Mouse (Mus musculus) MN1 (cell line): ENCODE results near the gene Hist1h4a.
A peak's percentile ranks its signal among the peaks of the same experiment; 100 is the strongest.

ENCODE experiments used
- DNase-seq: peaks from one replicate; pipeline ENCODE4 v3.0.0-alpha.2; 2016; ENCODE audit warnings: low spot score

Gene Hist1h4a

DNA sequence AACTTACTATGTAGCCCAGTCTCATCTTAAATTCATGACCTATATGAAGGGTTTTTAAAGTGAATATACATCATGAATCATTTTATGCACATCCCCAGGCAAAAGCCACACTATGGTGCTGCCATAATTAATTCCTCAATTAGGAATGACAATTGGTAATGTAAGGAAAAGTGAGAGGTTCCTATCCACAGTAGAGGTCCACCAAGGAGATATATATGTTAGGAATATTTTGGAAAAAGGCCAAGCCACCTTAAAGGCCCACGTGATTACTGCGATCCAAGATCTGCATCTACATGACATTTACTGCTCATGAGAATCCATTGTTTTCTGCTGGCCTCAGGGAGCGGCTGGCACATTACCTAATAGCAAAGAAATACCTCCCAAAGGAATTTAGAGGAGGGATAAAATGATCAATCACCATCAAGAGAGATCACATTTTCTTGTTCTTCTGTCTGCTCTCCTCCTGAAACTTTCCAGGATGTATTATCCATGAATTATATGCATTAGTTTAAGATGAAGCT is 1.7 kb downstream of the Hist1h4a start:
- DNase-seq: no peak

DNA sequence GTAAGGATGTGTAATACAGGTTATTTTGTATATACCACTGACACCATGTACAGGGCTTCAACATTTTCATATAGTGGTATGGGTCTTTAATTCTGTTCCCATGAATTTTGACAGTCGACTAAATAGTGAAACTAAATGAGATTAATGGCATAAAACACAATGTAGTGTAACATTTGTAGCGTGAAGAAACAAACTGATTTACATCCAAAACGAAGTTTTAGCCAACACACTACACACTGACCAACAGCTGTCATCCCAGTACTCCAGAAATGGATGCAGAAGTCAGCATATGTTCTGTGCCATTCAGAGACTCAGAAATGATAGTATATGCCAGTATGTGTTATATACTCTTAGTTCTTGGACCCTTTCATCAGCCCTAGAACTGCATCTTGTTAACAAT is 3.1 kb downstream of the Hist1h4a start:
- DNase-seq: no peak

DNA sequence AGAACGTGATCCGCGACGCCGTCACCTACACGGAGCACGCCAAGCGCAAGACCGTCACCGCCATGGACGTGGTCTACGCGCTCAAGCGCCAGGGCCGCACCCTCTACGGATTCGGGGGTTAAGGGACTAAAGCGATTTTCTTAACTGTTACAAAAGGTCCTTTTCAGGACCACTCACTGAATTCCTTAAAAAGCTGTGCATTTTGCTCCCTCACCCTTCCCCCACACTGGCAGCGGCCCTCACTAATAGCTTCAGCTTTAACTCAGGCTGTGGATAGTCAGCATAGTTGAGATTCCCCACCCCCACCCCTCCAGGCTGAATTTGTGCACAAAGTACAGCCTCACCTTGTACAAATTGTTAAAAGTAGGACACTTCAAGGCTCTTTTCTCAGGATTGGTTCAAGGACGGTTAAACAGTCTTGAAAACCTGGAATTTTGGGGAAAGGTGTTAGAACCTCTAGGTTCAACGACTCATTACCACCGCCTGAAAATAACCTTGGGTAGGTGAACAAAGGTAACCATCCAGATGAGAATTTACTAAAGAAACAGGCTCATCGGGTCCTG is 3.7 kb downstream of the Hist1h4a start:
- no peak for DNase-seq

DNA sequence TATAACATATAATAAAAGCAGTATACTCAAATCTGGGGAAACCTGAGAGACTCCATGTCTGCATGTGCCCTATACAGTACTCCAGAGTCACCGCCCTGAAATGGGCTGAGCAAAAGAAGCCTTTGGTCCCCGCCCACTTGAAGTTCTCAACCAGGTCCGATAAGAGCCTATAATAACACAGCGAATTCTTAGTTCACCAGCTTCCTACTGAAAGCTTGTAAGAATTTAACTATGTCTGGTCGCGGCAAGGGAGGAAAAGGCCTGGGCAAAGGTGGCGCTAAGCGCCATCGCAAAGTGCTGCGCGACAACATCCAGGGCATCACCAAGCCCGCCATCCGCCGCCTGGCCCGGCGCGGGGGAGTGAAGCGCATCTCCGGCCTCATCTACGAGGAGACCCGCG is 4.2 kb downstream of the Hist1h4a start, which contains the start of gene Hist1h4b:
TSS of gene Hist1h4b (plus strand) at position 224 of the 400 bp plus-strand sequence.
- peak; percentile 90 for DNase-seq

DNA sequence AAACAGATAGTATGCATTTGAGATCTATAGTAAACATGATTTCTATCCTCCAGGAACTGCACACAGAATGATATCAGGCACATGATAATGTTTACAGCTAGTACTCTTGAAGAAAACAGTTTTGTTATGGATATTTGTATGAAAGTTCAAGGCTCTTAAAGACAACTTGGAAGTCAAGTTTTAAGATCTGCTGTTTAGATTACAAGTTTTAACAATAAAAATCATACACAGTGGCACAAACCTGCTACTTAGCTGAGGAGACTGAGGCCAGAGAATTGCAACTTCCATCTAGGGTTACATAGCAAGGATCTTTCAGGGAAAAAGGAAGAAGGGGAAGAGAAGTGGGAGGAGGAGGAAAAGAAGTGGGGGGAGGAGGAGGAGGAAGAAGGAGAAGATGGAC is 6.0 kb downstream of the Hist1h4a start:
- no peak for DNase-seq

DNA sequence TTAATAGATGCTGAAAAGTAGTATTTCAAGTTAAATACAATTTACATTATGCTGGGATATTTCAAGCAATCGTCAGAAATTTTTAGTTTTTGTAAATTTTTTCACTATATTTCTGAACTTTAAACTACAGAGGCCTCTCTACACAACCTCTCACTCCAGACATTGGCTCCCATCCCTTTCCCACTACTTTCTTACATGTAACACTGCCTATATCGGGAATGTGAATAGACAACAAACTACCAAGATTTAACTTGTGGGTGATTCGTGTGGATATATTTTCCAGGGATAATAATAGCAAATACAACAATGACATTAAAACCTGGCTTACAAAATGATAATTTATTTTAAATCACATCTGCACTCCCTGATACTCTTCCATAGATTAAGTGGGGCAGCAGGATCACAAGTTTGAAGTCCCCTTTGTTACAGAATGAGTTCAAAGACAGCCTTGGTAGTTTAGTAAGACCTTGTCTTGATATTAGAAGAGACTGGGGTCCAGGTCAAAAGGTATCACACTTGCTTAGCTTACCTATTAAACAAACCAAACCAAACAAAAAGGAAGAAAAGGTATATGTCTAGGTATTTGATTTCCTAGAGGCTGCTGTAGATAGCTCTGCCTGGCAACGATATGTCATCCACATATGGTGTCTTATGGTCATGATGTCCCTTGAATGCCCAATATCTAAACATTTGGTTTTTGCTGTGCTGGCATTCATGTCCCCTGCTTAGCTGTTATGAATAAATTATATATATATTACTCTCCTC is 7.5 kb downstream of the Hist1h4a start:
- no peak for DNase-seq

DNA sequence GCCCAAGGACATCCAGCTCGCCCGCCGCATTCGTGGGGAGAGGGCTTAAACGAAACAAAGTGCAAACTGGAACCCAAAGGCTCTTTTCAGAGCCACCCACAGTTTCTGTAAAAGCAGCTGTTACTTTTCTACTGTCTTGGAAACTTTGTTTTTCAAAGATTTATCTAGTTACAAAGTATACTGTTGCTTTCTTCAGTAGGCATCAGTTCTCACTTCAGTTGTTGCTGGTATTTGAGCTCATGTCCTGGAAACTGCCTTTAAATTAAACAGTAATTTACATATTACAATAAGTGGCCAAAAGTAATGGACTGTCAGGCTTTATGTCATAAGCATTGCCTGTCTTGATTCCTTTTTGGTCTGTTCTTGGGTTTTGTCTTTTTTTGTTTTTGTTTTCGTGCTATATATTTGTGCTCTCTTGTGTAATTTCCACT is 8.3 kb downstream of the Hist1h4a start:
- no peak for DNase-seq

DNA sequence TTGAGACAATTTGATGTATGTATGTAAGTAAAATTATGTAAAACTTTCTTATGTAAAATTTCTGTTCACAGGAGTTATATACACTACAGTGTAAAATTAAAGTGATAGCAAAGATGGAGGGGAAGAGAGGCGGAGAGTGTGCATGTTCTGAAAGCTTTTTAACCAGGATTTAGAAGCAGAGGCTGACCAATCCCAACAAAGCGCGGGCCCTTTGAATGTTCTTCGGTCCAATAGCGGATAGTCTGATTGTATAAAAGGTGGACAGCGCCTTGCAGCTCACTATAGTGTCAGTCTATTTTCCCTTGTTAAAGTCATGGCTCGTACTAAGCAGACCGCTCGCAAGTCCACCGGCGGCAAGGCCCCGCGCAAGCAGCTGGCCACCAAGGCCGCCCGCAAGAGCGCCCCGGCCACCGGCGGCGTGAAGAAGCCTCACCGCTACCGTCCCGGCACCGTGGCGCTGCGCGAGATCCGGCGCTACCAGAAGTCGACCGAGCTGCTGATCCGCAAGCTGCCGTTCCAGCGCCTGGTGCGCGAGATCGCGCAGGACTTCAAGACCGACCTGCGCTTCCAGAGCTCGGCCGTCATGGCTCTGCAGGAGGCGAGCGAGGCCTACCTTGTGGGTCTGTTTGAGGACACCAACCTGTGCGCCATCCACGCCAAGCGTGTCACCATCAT is 8.8 kb downstream of the Hist1h4a start, which contains the start of gene Hist1h3b:
TSS of gene Hist1h3b (plus strand) at position 201 of the 675 bp plus-strand sequence.
- peak; percentile 94 for DNase-seq

DNA sequence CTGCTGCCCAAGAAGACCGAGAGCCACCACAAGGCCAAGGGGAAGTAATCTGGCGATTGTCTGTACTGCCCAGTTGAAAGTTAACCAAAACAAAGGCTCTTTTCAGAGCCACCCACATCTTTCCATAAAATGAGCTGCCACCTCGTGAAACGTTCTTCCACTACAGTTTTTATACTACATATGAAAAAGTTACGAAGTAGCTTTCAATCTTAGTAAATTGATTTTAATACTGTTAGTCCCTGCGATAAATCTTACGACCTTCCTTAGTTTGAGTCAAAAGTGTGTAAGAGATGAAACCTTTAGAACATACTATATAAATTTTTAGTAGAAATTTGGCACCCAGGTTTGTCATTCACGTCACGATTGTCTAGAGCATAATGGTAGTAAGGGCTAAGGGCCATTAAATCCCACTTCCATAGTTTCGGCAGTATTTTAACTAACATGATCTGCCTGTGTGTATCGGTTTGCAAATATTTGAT is 9.5 kb downstream of the Hist1h4a start:
- no peak for DNase-seq

DNA sequence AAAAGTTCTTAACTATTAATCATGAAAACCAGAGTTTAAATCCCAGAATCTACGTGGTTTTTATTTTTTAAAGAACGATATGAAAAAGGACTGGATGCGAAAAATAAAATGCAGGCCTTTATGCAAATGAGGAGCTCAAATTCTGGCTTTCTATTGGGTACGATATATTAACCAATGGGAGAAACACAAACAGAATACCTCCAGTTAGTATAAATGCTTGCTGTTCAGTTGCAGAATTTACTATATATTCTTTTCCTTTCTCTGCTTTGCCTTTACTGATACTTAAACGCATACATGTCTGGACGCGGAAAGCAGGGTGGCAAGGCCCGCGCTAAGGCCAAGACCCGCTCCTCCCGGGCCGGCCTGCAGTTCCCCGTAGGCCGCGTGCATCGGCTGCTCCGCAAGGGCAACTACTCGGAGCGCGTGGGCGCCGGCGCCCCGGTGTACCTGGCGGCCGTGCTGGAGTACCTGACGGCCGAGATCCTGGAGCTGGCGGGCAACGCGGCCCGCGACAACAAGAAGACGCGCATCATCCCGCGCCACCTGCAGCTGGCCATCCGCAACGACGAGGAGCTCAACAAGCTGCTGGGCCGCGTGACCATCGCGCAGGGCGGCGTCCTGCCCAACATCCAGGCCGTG is 10.1 kb downstream of the Hist1h4a start, which contains the start of gene Hist1h2ab:
TSS of gene Hist1h2ab (plus strand) at position 288 of the 639 bp plus-strand sequence.
- DNase-seq: peak; percentile 74

DNA sequence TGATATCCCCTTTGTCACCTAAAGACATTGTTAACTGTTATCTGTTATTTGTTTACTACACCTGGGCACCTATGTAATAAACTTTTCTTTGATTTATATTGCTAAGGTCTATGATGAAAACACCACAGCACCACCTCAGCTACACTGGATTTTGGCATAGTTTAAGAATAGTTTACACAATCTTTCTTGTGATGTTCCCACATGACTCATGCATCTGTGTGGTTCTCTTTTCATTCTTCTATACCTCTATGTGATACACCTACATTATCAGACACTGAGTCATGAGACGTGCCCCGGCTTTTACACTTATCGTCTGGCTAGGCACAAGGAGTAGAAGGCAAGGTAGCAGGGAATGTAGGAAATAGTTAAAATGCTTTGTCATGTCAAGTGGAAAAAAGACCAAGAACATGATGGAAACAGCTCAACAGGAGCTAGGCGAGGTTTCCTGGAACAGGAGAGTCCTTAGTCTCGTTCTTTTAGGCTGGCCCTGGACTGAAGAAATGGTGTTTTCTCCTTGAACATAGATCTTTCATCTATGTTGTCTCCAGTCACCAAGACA is 11.4 kb downstream of the Hist1h4a start:
- no peak for DNase-seq

DNA sequence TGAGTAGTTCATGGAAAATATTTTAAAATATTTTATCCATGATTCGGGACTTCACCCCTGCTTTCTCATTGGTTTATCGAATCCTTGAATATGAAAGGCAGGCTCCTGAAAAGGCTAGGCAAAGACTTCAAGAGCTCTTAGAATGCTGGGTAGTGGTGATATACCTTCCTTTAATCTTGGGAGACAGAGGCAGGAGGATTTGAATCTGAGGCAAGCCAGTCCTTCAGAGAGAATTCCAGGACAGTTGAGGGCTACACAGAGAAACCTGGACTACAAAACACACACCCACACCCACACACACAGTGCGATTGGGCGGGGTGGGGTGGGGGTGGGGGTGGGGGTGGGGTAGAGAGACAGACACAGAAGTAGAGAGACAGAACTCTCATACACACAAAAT is 13.1 kb downstream of the Hist1h4a start:
- DNase-seq: no peak

DNA sequence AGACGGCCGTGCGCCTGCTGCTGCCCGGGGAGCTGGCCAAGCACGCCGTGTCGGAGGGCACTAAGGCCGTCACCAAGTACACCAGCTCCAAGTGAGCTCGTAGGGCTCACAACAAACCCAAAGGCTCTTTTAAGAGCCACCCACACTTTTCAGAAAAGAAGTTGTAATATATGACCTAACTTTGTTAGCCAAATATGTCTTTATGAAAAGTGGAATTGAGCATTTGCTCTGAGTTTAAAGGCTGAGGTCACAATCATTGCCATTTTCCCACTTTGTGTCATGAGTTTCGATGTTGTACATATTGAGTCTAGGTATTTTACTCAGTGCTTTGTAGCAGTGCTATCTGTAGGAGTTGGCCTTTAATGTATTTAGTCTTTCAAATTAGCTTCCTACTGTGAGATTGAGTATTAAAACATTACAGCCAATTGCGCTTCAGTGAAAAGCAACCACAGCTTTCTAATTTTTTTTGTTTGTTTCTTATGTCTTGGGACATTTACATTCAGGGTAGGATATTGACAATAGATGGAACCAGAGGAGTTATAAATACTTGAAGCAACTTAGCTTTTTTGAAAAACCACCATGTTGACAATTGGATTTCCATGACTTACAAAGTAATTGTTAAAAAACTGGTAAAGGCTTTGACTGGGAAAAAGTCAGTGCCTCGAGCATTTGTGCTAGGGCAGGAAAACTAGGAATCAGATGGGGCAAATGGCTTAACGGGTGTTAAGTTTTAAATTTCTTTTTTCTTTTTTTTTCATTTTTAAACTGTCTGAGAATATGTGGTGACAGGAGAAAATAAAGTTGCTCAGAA is 13.7 kb downstream of the Hist1h4a start:
- no peak for DNase-seq

DNA sequence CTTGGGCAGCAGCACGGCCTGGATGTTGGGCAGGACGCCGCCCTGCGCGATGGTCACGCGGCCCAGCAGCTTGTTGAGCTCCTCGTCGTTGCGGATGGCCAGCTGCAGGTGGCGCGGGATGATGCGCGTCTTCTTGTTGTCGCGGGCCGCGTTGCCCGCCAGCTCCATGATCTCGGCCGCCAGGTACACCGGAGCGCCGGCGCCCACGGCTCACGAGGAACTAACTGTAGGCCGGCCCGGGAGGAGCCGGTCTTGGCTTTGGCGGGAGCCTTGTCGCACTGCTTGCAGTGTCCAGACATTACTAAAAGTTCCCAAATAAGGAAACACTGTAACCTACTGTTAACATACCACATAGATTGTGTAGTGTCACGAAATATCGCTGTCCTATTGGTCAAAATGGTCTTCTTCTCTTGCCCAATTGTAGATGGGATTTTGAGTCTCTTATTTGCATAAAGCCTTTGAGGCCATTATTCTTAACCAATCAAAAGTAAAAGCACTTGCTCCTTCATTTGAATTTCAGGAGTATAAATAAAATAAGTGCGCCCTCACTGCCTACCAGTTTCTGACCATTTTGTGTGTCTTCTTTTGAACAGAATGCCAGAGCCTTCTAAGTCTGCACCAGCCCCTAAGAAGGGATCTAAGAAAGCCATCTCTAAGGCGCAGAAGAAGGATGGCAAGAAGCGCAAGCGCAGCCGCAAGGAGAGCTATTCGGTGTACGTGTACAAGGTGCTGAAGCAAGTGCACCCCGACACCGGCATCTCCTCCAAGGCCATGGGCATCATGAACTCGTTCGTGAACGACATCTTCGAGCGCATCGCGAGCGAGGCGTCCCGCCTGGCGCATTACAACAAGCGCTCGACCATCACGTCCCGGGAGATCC is 14.6 kb downstream of the Hist1h4a start, which contains the start of gene Hist1h2bb:
TSS of gene Hist1h2bb (plus strand) at position 534 of the 880 bp plus-strand sequence.
- peak; percentile 93 for DNase-seq

DNA sequence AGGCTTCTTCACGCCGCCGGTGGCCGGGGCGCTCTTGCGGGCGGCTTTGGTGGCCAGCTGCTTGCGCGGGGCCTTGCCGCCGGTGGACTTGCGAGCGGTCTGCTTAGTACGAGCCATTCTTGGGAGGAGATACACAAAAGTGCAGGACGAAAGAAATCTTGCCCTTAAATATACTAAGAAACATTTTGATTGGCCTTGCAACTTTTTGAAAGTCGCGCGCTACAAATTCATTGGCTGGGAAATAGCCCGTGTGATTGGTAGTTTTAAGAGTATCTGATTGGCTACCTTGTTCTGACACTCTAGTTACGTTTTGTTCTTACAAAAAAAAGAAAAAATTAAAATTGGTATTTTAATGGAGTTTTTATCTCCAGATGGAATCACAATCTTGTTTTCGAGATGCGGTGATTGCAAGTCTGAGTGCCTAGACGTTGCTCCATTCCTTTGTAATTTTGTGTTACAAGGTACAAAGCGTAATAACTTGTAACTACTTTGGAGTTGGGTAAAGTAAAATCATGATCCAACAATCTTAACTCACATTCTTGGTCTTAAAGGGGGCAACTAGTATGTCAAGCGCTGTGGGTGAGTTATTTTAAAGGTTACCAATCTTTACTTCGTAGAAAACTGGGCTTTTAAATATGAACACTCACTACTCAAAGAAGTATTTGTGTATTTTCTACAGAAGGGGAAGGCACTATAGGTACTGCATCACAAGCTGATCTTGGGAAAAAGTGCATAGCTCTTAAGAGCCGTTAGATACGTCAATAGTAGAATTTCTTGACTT is 15.5 kb downstream of the Hist1h4a start, which contains the start of gene Hist1h3c:
TSS of gene Hist1h3c (minus strand) at position 222 of the 781 bp plus-strand sequence.
- peak; percentile 89 for DNase-seq

DNA sequence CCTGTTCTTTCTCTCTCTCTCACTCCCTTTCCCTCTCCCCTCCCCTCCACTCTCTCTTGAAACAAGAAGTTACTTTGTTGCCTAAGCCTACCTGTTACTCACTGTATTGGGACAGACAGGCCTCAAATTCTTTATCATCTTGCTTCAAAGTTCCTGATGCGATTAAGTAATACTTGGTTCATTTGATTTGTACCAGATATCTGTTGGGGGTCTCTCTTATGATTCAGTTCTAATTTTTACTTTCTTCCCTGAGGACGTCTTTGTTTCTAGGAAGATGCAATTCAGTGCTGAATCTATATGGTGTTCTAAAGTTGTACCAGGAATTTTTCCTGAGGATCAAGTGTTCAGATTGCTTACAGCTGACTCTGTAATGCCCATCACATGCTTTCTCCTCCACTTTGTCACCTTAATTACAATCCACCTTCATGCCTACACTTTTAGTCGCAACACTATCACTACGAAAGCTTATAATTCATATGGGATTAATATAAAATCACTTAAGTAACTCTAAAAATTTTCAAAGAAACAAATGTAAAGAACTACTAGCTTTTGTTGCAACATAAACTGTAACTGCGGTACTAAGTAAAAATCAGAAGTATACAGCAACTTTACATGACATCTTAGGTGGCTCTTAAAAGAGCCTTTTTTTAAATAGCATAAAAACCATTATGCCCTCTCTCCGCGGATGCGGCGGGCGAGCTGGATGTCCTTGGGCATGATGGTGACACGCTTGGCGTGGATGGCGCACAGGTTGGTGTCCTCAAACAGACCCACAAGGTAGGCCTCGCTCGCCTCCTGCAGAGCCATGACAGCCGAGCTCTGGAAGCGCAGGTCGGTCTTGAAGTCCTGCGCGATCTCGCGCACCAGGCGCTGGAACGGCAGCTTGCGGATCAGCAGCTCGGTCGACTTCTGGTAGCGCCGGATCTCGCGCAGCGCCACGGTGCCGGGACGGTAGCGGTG is 16.3 kb downstream of the Hist1h4a start:
- no peak for DNase-seq

DNA sequence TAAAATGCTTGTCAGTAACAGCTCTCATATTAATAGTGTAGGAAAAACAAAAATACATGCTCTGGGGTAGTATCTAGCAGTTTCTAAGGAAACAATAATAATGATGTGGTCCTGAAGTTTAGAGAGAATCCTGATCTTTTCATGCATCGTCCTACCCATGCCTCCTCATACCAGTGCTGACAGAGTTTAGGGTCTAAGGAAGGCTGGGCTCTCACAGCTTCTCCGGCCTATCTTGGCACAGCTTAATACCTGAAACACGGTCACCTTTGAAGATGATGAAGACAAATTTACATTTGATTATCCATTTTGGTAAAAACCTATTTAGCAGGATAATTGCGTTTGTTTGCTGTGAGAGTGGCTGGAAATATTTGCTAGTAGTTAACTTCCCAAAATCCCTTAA is 17.1 kb downstream of the Hist1h4a start:
- no peak for DNase-seq

DNA sequence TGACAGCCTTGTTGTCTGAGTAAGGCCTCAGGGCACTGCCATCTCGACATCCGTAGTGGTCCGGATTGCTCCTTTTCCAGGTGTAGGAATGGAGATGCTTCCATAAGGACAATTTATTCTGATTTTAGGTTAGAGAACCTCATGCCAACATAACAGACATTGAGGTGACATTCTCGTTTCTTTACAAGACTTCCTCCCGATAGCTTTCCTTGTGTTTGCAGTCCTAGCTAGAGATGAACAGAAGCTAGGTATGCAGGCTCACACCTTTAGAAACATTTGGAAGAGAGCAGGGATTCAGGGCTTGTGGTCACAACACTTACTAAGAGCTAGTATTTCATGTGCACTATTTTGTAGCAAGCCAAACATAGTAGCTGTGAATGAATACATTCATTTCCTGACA is 17.8 kb downstream of the Hist1h4a start:
- DNase-seq: no peak
